In genomic region chr14:119852139-119852538, GRCm38 (mm10) we compare ENCODE assay signal across 8 mouse cellular contexts.
DNase-seq lines count a peak whose midpoint lies in the region; ATAC-seq and TF ChIP-seq lines count a peak whose summit lies in the region.
"Had no signal": no experiment of that assay in that cellular context is flagged by ENCODE, and none has a peak within 500 bp of the region (broad histone marks: within the 10 kb centered on the region; RNA-seq: fewer than 3 reads in every experiment).

No protein-coding gene starts in this region.

- no peak for TF ChIP-seq CTCF in layer of hippocampus, adult 2 months (conservative IDR thresholded peaks at IDR 0.05)
- TF ChIP-seq CTCF in cerebellum, adult 2 months (IDR thresholded peaks at IDR 0.05; ENCODE audit: borderline replicate concordance, insufficient read depth, low read depth, low read length): no peak

- H3K27me3 ChIP-seq in cerebellum, adult 2 months (ENCODE audit: control insufficient read depth, insufficient read depth, low read length): no peaks in the 10 kb centered on the region
- H3K27me3 ChIP-seq in hindbrain, embryonic 16.5 days (replicated peaks; ENCODE audit: control insufficient read depth, insufficient read depth, low read length): no peaks in the 10 kb centered on the region
- no peaks in the 10 kb centered on the region for H3K27me3 ChIP-seq in midbrain, embryonic 15.5 days (replicated peaks)

- H3K9ac ChIP-seq in hindbrain, embryonic 16.5 days (ENCODE audit: low read depth, low read length): no peak overlapping the region
- H3K9ac ChIP-seq in midbrain, embryonic 15.5 days: peak overlapping the region; percentile 13; the same call in 1 of the 2 replicates
- H3K9ac ChIP-seq: forebrain, embryonic 13.5 days had no signal

- peak overlapping the region; percentile 43 for H3K4me2 ChIP-seq in hindbrain, embryonic 16.5 days (ENCODE audit: low read length)
- H3K4me2 ChIP-seq in midbrain, embryonic 15.5 days: peak overlapping the region; percentile 31
- H3K4me2 ChIP-seq: forebrain, embryonic 13.5 days had no signal

- peak; percentile 76 for ATAC-seq in hindbrain, embryonic 16.5 days
- ATAC-seq in midbrain, embryonic 15.5 days (replicated peaks): peak; percentile 45; the same call in 1 of the 2 replicates
- ATAC-seq: forebrain, embryonic 13.5 days had no signal

- H3K9me3 ChIP-seq in hindbrain, embryonic 16.5 days (ENCODE audit: control insufficient read depth, low read length): no peaks in the 10 kb centered on the region
- H3K9me3 ChIP-seq in midbrain, embryonic 15.5 days: no peaks in the 10 kb centered on the region
- H3K9me3 ChIP-seq: forebrain, embryonic 13.5 days had no signal

- no peak for TF ChIP-seq POLR2A in cerebellum, adult 2 months (IDR thresholded peaks at IDR 0.05; ENCODE audit: borderline replicate concordance, insufficient read depth, low read length)

- H3K36me3 ChIP-seq in hindbrain, embryonic 16.5 days (ENCODE audit: control insufficient read depth, insufficient read depth, low read length): no peaks in the 10 kb centered on the region
- no peaks in the 10 kb centered on the region for H3K36me3 ChIP-seq in midbrain, embryonic 15.5 days (replicated peaks)

- 1% methylated on average over 5 of the region's 5 CpGs for WGBS in cerebellum, adult 2 months
- 6% methylated on average over 5 of the region's 5 CpGs for WGBS in hindbrain, embryonic 16.5 days
- WGBS in midbrain, embryonic 15.5 days: 4% methylated on average over 5 of the region's 5 CpGs

- peak in 1 of 2 experiments; percentile 23 for DNase-seq in layer of hippocampus, adult 2 months (ENCODE audit: low spot score in 2 of 2)
- DNase-seq in layer of hippocampus, adult 8-10 months (ENCODE audit: low spot score in 2 of 2): no peak
- DNase-seq in cerebellum, adult 2 months: peak; percentile 50 to 59
- DNase-seq in ovary, postnatal 14 days (ENCODE audit: low spot score): no peak
- no peak for DNase-seq in urinary bladder, postnatal 36 days (ENCODE audit: low spot score in 2 of 2)

- no peaks in the 10 kb centered on the region for H3K4me1 ChIP-seq in cerebellum, adult 2 months (ENCODE audit: control insufficient read depth, insufficient read depth, low read length)
- peaks cover 9% of the 10 kb centered on the region for H3K4me1 ChIP-seq in hindbrain, embryonic 16.5 days (ENCODE audit: control insufficient read depth, insufficient read depth, low read depth, low read length)
- H3K4me1 ChIP-seq in midbrain, embryonic 15.5 days: peaks cover 16% of the 10 kb centered on the region

- peak overlapping the region; percentile 59 for H3K27ac ChIP-seq in layer of hippocampus, adult 2 months
- H3K27ac ChIP-seq in cerebellum, adult 2 months (ENCODE audit: insufficient read depth, low read length): no peak overlapping the region
- H3K27ac ChIP-seq in hindbrain, embryonic 16.5 days (ENCODE audit: low read depth, low read length): peak overlapping the region; percentile 46
- H3K27ac ChIP-seq in midbrain, embryonic 15.5 days: peak overlapping the region; percentile 16; the same call in 1 of the 2 replicates
- H3K27ac ChIP-seq: forebrain, embryonic 13.5 days had no signal

- no peak overlapping the region for H3K4me3 ChIP-seq in layer of hippocampus, adult 2 months
- peak overlapping the region; percentile 57 for H3K4me3 ChIP-seq in cerebellum, adult 2 months (replicated peaks; ENCODE audit: insufficient read depth, low read depth, low read length)
- no peak overlapping the region for H3K4me3 ChIP-seq in hindbrain, embryonic 16.5 days (ENCODE audit: low read length)
- H3K4me3 ChIP-seq in midbrain, embryonic 15.5 days: no peak overlapping the region
- H3K4me3 ChIP-seq: forebrain, embryonic 13.5 days had no signal

Comparison
In these comparisons a context has a peak if more than half of its experiments do, and no peak if none do; other contexts are left out.
1. DNase-seq: peak in cerebellum, adult 2 months (2 of 2); none in layer of hippocampus, adult 8-10 months (0 of 2), ovary, postnatal 14 days (single experiment) and urinary bladder, postnatal 36 days (0 of 2).